Mouse (Mus musculus): ENCODE data around the gene Rpl3. TPM values are rescaled to one million over a fixed set of nuclear protein-coding genes. Genes with fewer than 3 reads are reported as not detected.

Rpl3 gene
- polyA plus RNA-seq, 1 experiment: 692 TPM

GRCm38 (mm10) chr15:80050093-80050492, 41.6 kb downstream of the Rpl3 start:
- DNase-seq: no peak
- no peak for TF ChIP-seq POLR2A (IDR thresholded peaks at IDR 0.05; ENCODE audit: borderline replicate concordance, insufficient read depth, low read length)
- TF ChIP-seq CTCF (IDR thresholded peaks at IDR 0.05; ENCODE audit: borderline replicate concordance, insufficient read depth, low read depth, low read length): no peak
- 58% methylated on average over 4 of the region's 4 CpGs for WGBS
- H3K4me3 ChIP-seq (replicated peaks; ENCODE audit: insufficient read depth, low read depth, low read length): no peak overlapping the region
- no peaks in the 10 kb centered on the region; the same call in 1 of the 2 replicates for H3K4me1 ChIP-seq (ENCODE audit: control insufficient read depth, insufficient read depth, low read length)
- no peak overlapping the region for H3K27ac ChIP-seq (ENCODE audit: insufficient read depth, low read length)
- H3K27me3 ChIP-seq (ENCODE audit: control insufficient read depth, insufficient read depth, low read length): no peaks in the 10 kb centered on the region

- DNase-seq: no peak
- Histone ChIP-seq H3K4me3 (replicated peaks; ENCODE audit: insufficient read depth, low read depth, low read length) (no peak overlapping the region), H3K4me1 (ENCODE audit: control insufficient read depth, insufficient read depth, low read length) (no peaks in the 10 kb centered on the region; the same call in 1 of the 2 replicates), H3K27me3 (ENCODE audit: control insufficient read depth, insufficient read depth, low read length) (no peaks in the 10 kb centered on the region), H3K27ac (ENCODE audit: insufficient read depth, low read length) (no peak overlapping the region)
- TF ChIP-seq CTCF (IDR thresholded peaks at IDR 0.05; ENCODE audit: borderline replicate concordance, insufficient read depth, low read depth, low read length): no peak
- TF ChIP-seq POLR2A (IDR thresholded peaks at IDR 0.05; ENCODE audit: borderline replicate concordance, insufficient read depth, low read length): no peak
- WGBS: 74% methylated on average over 5 of the region's 5 CpGs
Observed at GRCm38 (mm10) chr15:80047973-80048372, 43.7 kb downstream of the Rpl3 start.

GRCm38 (mm10) chr15:80047242-80047641, 44.4 kb downstream of the Rpl3 start:
- H3K4me1 ChIP-seq (ENCODE audit: control insufficient read depth, insufficient read depth, low read length): no peaks in the 10 kb centered on the region; the same call in 1 of the 2 replicates
- 85% methylated on average over 2 of the region's 2 CpGs for WGBS
- H3K27me3 ChIP-seq (ENCODE audit: control insufficient read depth, insufficient read depth, low read length): no peaks in the 10 kb centered on the region
- TF ChIP-seq CTCF (IDR thresholded peaks at IDR 0.05; ENCODE audit: borderline replicate concordance, insufficient read depth, low read depth, low read length): no peak
- TF ChIP-seq POLR2A (IDR thresholded peaks at IDR 0.05; ENCODE audit: borderline replicate concordance, insufficient read depth, low read length): no peak
- no peak overlapping the region for H3K27ac ChIP-seq (ENCODE audit: insufficient read depth, low read length)
- DNase-seq: no peak
- H3K4me3 ChIP-seq (replicated peaks; ENCODE audit: insufficient read depth, low read depth, low read length): no peak overlapping the region

- H3K4me1 ChIP-seq (ENCODE audit: control insufficient read depth, insufficient read depth, low read length): no peaks in the 10 kb centered on the region; the same call in 1 of the 2 replicates
- H3K4me3 ChIP-seq (replicated peaks; ENCODE audit: insufficient read depth, low read depth, low read length): no peak overlapping the region
- 97% methylated on average over 2 of the region's 2 CpGs for WGBS
- no peak for TF ChIP-seq CTCF (IDR thresholded peaks at IDR 0.05; ENCODE audit: borderline replicate concordance, insufficient read depth, low read depth, low read length)
- no peak for TF ChIP-seq POLR2A (IDR thresholded peaks at IDR 0.05; ENCODE audit: borderline replicate concordance, insufficient read depth, low read length)
- no peak for DNase-seq
- H3K27me3 ChIP-seq (ENCODE audit: control insufficient read depth, insufficient read depth, low read length): no peaks in the 10 kb centered on the region
- no peak overlapping the region for H3K27ac ChIP-seq (ENCODE audit: insufficient read depth, low read length)
Observed at GRCm38 (mm10) chr15:80045749-80046148, 45.9 kb downstream of the Rpl3 start.

- WGBS: 92% methylated on average over 10 of the region's 10 CpGs
- no peak for DNase-seq
- no peak overlapping the region for H3K4me3 ChIP-seq (replicated peaks; ENCODE audit: insufficient read depth, low read depth, low read length)
- TF ChIP-seq POLR2A (IDR thresholded peaks at IDR 0.05; ENCODE audit: borderline replicate concordance, insufficient read depth, low read length) (no peak), CTCF (IDR thresholded peaks at IDR 0.05; ENCODE audit: borderline replicate concordance, insufficient read depth, low read depth, low read length) (no peak)
- H3K4me1 ChIP-seq (ENCODE audit: control insufficient read depth, insufficient read depth, low read length): no peaks in the 10 kb centered on the region; the same call in 1 of the 2 replicates
- no peaks in the 10 kb centered on the region for H3K27me3 ChIP-seq (ENCODE audit: control insufficient read depth, insufficient read depth, low read length)
- H3K27ac ChIP-seq (ENCODE audit: insufficient read depth, low read length): no peak overlapping the region
Observed at GRCm38 (mm10) chr15:80044249-80044648, 47.4 kb downstream of the Rpl3 start.

- 75% methylated on average over 4 of the region's 4 CpGs for WGBS
- Histone ChIP-seq H3K27ac (ENCODE audit: insufficient read depth, low read length) (no peak overlapping the region), H3K27me3 (ENCODE audit: control insufficient read depth, insufficient read depth, low read length) (no peaks in the 10 kb centered on the region), H3K4me1 (ENCODE audit: control insufficient read depth, insufficient read depth, low read length) (no peaks in the 10 kb centered on the region), H3K4me3 (replicated peaks; ENCODE audit: insufficient read depth, low read depth, low read length) (no peak overlapping the region)
- no peak for DNase-seq
- TF ChIP-seq POLR2A (IDR thresholded peaks at IDR 0.05; ENCODE audit: borderline replicate concordance, insufficient read depth, low read length): no peak
Observed at GRCm38 (mm10) chr15:80042152-80042551, 49.5 kb downstream of the Rpl3 start.

- Histone ChIP-seq H3K27me3 (ENCODE audit: control insufficient read depth, insufficient read depth, low read length) (no peaks in the 10 kb centered on the region), H3K4me1 (ENCODE audit: control insufficient read depth, insufficient read depth, low read length) (no peaks in the 10 kb centered on the region), H3K27ac (ENCODE audit: insufficient read depth, low read length) (no peak overlapping the region), H3K4me3 (replicated peaks; ENCODE audit: insufficient read depth, low read depth, low read length) (no peak overlapping the region)
- 95% methylated on average over 2 of the region's 2 CpGs for WGBS
- DNase-seq: no peak
- TF ChIP-seq POLR2A (IDR thresholded peaks at IDR 0.05; ENCODE audit: borderline replicate concordance, insufficient read depth, low read length) (no peak), CTCF (IDR thresholded peaks at IDR 0.05; ENCODE audit: borderline replicate concordance, insufficient read depth, low read depth, low read length) (no peak)
Observed at GRCm38 (mm10) chr15:80038110-80038391, 53.6 kb downstream of the Rpl3 start.

- H3K4me3 ChIP-seq (replicated peaks; ENCODE audit: insufficient read depth, low read depth, low read length): no peak overlapping the region
- no peaks in the 10 kb centered on the region for H3K4me1 ChIP-seq (ENCODE audit: control insufficient read depth, insufficient read depth, low read length)
- H3K27ac ChIP-seq (ENCODE audit: insufficient read depth, low read length): no peak overlapping the region
- no peak for DNase-seq
- no peaks in the 10 kb centered on the region for H3K27me3 ChIP-seq (ENCODE audit: control insufficient read depth, insufficient read depth, low read length)
- TF ChIP-seq CTCF (IDR thresholded peaks at IDR 0.05; ENCODE audit: borderline replicate concordance, insufficient read depth, low read depth, low read length): no peak
- WGBS: 82% methylated on average over 11 of the region's 11 CpGs
Observed at GRCm38 (mm10) chr15:80037255-80038109, 54.2 kb downstream of the Rpl3 start.

All from cerebellum, adult 2 months (tissue).